Mouse (Mus musculus) CH12.LX (cell line): ENCODE results near the gene Srrm3.

Source experiments
- BHLHE40 ChIP-seq: IDR thresholded peaks from 2 replicates; pipeline ENCODE4 v1.6.1; 2011; ENCODE audit warnings: mild to moderate bottlenecking, low read depth, low read length, improper control_type of control experiment
- CTCF ChIP-seq, 2 experiments: IDR thresholded peaks in 1 of 2; conservative IDR thresholded peaks in 1 of 2; 2 replicates each; pipeline ENCODE4 v1.5.1; 2011 to 2012; ENCODE audit warnings: low read depth in 2 of 2, low read length in 2 of 2, improper control_type of control experiment in 1 of 2, inconsistent platforms in 1 of 2, mild to moderate bottlenecking in 1 of 2, moderate library complexity in 1 of 2
- EP300 ChIP-seq: IDR thresholded peaks from 2 replicates; pipeline ENCODE4 v1.6.1; 2011; ENCODE audit warnings: low read length, improper control_type of control experiment
- GABPA ChIP-seq: IDR thresholded peaks from 2 replicates; pipeline ENCODE4 v1.6.1; 2012; ENCODE audit warnings: low read depth, low read length, improper control_type of control experiment, inconsistent platforms; ENCODE audit not compliant: insufficient replicate concordance
- HCFC1 ChIP-seq: IDR thresholded peaks from 2 replicates; pipeline ENCODE4 v1.6.1; 2012; ENCODE audit warnings: low read depth, mild to moderate bottlenecking, inconsistent platforms, low read length, improper control_type of control experiment
- MAFK ChIP-seq: IDR thresholded peaks from 2 replicates; pipeline ENCODE4 v1.6.1; 2011; ENCODE audit warnings: low read length, improper control_type of control experiment; ENCODE audit not compliant: insufficient replicate concordance
- MAX ChIP-seq: IDR thresholded peaks from 2 replicates; pipeline ENCODE4 v1.6.1; 2011; ENCODE audit warnings: low read length, improper control_type of control experiment
- MXI1 ChIP-seq: IDR thresholded peaks from 2 replicates; pipeline ENCODE4 v1.6.1; 2011; ENCODE audit warnings: mild to moderate bottlenecking, low read depth, low read length, improper control_type of control experiment
- POLR2A ChIP-seq: IDR thresholded peaks from 2 replicates; pipeline ENCODE4 v1.6.1; 2011; ENCODE audit warnings: low read depth, mild to moderate bottlenecking, improper control_type of control experiment, low read length
- RCOR1 ChIP-seq: conservative IDR thresholded peaks from 2 replicates; pipeline ENCODE4 v1.6.1; 2012; ENCODE audit warnings: low read depth, mild to moderate bottlenecking, inconsistent platforms, low read length, improper control_type of control experiment
- UBTF ChIP-seq: IDR thresholded peaks from 2 replicates; pipeline ENCODE4 v1.6.1; 2012; ENCODE audit warnings: low read depth, mild to moderate bottlenecking, inconsistent platforms, low read length, improper control_type of control experiment, moderate library complexity
- ZMIZ1 ChIP-seq: IDR thresholded peaks from 2 replicates; pipeline ENCODE4 v1.6.1; 2012; ENCODE audit warnings: low read depth, mild to moderate bottlenecking, inconsistent platforms, low read length, improper control_type of control experiment

GRCm38 (mm10) chr5:135793996-135794858, 12.5 kb upstream of the Srrm3 start:
- TF ChIP-seq POLR2A (peak; percentile 44; the same call in 1 of the 2 replicates), GABPA (no peak), CTCF (conservative IDR thresholded peaks at IDR 0.05 in 1 of 2, IDR thresholded peaks at IDR 0.05 in 1 of 2; ENCODE audit: low read depth in 2 of 2, low read length in 2 of 2) (peak; percentile 87 to 93; a peak in 3 of 4 replicates), RCOR1 (no peak), HCFC1 (no peak), MXI1 (0 out of 2 replicates have a peak, but pooled peaks have one; percentile 25), MAFK (no peak), BHLHE40 (no peak), UBTF (no peak), MAX (no peak), EP300 (peak; percentile 39), ZMIZ1 (no peak)
